Mouse (Mus musculus) olfactory bulb, adult 2 months (tissue): ENCODE measurements around the gene Lrrc58.

ENCODE experiments used
- CTCF ChIP-seq: fragments of 200-500 bp; IDR thresholded peaks from 2 replicates; pipeline ENCODE4 v1.5.1; 2012; ENCODE audit warnings: low read depth, mild to moderate bottlenecking, low read length, moderate library complexity; ENCODE audit not compliant: insufficient read depth
- POLR2A ChIP-seq: fragments of 200-500 bp; IDR thresholded peaks from 2 replicates; pipeline ENCODE4 v1.6.1; 2012; ENCODE audit warnings: mild to moderate bottlenecking, low read depth, low read length, moderate library complexity; ENCODE audit not compliant: insufficient read depth

DNA sequence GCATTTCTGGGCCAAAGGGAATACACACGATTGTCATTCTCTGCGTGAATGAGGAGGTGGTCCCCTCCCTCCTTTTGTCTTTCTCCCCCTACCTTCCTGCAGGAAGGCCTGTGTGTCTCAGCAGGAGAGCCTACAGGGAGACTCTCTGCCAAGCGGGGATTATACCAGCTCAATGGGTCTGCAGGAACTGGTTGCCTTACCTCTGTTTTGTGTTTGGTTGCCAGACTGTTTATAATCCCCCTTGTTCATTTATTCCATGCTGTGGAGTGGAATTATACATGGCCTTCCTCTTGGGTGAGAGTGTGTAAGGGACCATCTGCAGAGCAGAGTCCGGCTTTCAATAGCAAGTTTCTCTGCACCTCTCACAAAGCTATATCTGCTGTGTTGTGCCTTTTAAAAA is 58.9 kb downstream of the Lrrc58 start:
- no peak for TF ChIP-seq CTCF
- TF ChIP-seq POLR2A, result no peak
